Mouse (Mus musculus) erythroid progenitor cell, adult 5-6 weeks (primary cell): ENCODE measurements around the gene Dlg3. TPM values are rescaled to one million over a fixed set of nuclear protein-coding genes. Genes with fewer than 3 reads are reported as not detected.

ENCODE experiments used
- ATAC-seq: replicated peaks from 2 replicates; pipeline ENCODE4 v1.8.0; 2016; ENCODE audit warnings: moderate number of reproducible peaks, mild to moderate bottlenecking, moderate TSS enrichment, inconsistent platforms; ENCODE audit not compliant: poor library complexity, low FRiP score, severe bottlenecking
- total RNA-seq, 2 experiments: library from RNA; stranded (forward) in 1 of 2; stranded (reverse) in 1 of 2; fragments of 150-400 nt in 1 of 2; fragments of 186-747, 209-891 nt in 1 of 2; gene quantifications; 2 replicates each; pipeline versions ENCODE4 v1.2.3 to v1.2.4; 2015 to 2017; ENCODE audit warnings: low replicate concordance in 2 of 2

The Dlg3 gene
- total RNA-seq (2015; ENCODE audit: low replicate concordance) (0.72 TPM in 1 of 2 replicates, not detected in the other), total RNA-seq (2017; ENCODE audit: low replicate concordance) (0.45 and 0.77 TPM in 2 replicates)

DNA sequence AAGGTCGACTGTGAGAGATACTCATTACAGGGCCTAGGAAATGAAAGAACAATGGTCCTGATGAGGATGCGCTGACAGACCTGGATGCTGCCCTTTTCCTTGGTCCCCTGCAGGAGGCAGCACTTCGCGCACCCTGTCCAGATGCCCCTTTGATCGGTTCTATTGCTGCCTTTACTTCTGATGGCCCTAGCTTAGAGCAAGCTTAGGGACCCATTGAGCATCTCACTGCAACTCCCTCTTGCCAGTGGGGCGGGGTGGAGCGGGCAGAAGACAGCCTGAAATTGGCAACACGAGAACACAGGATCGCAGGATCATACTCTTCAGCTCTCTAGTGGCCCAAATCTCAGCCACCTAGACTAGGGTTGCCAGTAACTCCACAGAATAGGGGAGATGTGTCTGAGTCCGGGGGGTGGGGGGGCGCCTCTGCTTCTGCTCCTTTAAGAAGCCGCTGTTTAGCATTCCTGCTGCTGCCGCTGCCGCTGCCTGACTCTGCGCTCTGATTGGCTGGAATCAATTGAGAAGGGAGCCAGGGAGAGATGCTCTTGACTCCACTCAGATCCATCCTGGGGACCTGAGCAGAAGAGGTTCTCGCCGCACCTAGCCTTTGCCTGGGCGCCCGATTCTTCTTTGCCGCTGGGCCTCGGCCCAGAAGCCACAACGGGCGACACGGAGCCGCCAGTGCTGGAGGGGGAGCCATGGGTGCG lies at the start of gene Dlg3:
Gene Dlg3 (plus strand): TSS at position 542 of the 704 bp plus-strand sequence.
- no peak for ATAC-seq

DNA sequence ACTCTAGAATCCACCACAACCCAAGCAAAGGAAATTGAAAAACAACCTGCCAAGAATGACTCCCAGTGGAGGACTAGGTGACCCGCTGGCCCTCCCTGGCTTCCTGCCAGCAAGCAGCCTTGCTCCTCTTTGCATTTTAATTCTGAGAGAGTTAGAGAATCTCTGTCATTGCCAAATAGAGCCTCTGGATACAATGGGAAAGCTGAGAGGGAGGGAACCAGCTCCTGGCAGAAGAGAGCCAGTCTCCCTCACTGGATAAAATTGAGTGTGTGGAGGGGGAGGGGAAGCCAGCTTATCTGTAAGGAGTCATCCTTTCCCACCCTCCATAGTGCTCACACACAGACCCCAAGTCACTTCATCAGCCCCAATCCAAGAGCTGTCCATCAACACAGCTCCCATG lies 38.6 kb upstream of the Dlg3 start:
- ATAC-seq, result no peak

GRCm38 (mm10) chrX:100729665-100730188 lies 37.8 kb upstream of the Dlg3 start, which contains the start of gene Gdpd2:
Gene Gdpd2 (plus strand): TSS chrX:100729873.
- ATAC-seq, result peak; percentile 49; the same call in 1 of the 2 replicates

DNA sequence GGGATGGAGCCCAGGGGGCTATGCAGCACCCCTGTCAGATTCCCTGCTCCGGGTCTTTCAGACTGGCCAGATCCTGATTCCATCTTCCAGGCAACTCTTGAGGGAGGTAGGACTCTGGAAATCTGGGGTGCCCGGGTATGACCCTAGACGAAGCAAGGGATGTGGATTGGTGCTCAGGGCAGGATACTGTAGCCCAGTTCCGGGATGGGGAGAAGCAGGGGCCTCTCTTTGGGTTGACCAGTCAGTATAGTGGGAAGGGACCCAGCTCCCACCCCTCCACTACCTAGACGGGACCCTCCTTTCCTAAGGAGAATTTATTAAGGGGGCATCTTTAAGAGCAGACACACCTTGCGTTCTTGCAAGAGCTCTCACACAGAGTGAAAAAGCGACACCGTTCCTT lies 37.3 kb upstream of the Dlg3 start:
- no peak for ATAC-seq

GRCm38 (mm10) chrX:100734359-100734758 lies 33.2 kb upstream of the Dlg3 start:
- no peak for ATAC-seq

GRCm38 (mm10) chrX:100738918-100739317 lies 28.6 kb upstream of the Dlg3 start:
- ATAC-seq, result no peak

DNA sequence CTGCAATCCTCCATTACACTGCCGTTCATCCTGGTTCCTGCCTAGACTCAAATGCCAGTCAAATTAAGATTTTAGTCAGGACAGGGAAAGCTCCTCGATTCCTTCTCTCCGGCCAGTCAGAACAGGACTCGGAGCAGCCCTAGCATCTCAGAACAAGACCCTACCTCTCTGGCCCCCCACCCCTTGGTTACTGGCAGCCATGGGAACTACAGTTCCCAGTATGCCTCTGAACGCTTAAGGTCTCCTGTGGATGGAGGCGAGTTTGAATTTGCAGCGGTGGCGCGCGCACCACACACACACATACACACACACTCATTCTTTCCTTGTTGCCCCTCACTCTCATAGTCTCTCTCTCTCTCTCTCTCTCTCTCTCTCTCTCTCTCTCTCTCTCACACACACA lies 28.1 kb upstream of the Dlg3 start:
- ATAC-seq, result no peak

GRCm38 (mm10) chrX:100740785-100741184 lies 26.7 kb upstream of the Dlg3 start:
- no peak for ATAC-seq

- ATAC-seq, result no peak
Observed at GRCm38 (mm10) chrX:100741940-100742339, 25.6 kb upstream of the Dlg3 start.

GRCm38 (mm10) chrX:100765855-100766254 lies 1.7 kb upstream of the Dlg3 start:
- ATAC-seq, result no peak

DNA sequence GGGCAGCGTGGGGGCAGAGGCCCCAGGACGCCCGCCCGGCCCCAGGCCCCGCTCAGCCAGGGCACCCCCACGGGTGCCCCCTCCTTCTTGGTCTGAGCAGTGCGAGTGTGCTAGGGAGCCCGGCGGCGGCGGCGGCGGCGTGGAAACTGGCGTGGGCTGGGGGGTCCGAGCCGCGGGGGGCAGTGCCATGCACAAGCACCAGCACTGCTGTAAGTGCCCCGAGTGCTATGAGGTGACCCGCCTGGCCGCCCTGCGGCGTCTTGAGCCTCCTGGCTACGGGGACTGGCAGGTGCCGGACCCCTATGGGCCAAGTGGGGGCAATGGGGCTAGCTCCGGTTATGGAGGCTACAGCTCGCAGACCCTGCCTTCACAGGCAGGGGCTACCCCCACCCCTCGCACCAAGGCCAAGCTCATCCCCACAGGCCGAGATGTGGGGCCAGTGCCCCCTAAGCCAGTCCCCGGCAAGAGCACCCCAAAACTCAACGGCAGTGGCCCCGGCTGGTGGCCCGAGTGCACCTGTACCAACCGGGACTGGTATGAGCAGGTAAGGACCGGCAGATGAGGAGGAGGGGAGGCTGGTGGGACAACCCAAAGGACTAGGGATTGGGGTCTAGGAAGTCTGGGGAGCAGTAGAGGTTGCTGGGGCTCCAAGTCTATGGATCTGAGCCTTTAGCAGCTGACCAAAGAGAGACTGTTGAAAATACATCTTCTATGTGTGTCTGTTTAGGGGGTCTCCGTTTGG lies 534 bp downstream of the Dlg3 start:
- ATAC-seq, result no peak

- no peak for ATAC-seq
Observed at GRCm38 (mm10) chrX:100769281-100769680, 1.8 kb downstream of the Dlg3 start.

DNA sequence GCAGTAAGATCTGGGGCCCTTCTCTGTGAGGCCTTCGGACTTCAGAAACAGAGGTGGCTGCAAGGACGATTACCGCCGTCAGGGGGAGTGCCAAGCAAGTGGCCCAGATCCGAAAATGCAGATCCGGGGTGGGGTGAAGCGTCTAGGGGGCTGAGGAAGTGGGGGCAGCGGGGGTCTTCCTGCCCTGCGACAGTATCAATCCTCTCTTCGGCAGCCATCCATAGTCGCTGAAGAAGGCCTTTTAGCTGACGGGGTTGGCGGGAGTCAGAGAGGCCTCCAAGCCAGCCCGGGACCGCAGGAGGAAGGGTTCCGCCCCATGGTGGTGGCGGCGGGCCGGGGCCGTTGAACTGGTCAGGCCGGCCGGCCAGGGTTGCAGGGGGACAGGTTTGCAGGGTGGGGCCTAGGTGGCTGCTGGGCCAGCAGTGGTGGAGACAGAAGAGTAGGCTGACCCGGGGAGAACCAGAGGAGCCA lies 6.9 kb downstream of the Dlg3 start:
- peak; percentile 69 for ATAC-seq

DNA sequence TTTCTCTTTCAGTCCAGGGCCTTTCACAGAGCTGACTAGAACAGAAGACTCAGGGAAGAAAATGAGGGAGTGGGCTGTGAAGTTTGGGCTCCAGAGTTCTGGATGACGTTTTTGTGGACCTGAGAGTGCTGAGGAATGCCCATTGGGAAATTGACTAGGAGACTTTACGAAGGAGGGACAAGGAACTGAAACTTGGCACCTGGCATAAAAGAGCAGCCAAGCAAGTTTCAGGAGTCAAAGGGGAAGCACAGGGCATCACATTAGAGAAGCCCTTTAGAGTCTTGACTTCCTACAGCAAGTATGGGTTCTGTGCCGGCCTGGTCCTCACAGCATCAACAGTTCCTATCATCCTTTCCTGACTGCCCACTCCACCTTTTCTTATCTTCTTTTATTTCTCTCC lies 7.9 kb downstream of the Dlg3 start:
- ATAC-seq, result no peak

DNA sequence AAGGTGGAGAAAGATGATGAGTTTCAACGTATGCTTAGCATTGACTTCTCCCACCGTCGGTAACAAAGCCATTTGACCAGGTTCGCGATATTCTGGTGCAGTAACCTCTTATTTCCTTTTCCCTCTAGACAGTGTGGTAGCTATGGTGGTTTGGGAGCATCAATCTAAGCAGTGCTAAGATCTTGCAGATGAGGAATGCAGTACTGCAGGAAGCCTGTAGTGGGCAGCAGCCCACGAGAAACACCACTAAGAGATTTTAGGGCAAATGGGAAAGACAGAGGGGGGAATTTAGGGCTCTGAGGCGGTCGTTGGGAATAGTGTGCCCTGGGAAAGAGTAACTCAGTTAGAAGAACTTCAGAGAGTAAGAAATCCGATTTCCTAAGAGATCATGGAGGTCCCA lies 9.0 kb downstream of the Dlg3 start:
- ATAC-seq, result peak; percentile 69

- ATAC-seq, result peak; percentile 84
Observed at GRCm38 (mm10) chrX:100776985-100777654, 9.6 kb downstream of the Dlg3 start.

DNA sequence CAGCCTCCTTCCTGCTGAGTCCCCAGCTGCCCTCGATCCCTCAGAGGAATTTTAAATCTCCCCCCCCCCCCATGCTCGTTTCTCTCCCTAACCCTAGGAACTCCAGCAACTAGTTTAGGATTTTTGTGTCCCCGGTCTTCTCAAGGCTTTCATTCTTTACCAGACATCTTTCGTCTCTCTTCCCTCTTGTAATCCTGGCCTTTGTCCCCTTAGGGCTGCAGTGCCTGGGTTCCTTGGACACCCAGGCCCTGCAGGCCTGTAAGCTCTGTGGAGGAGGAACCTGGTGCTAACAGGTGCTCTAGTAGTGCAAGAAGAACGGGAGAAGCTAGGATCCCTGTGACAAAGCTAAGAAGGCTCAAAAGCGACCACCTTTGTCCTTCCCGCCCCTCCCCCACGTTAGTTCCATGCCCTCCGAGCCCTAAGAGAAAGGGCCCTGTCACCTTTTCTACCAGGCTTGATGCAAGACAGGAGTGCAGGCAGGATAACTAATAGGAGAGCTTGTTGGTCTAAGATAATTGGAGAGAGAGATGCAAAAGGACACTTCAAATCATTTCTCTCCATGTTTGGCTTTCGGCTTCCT lies 10.2 kb downstream of the Dlg3 start:
- no peak for ATAC-seq

DNA sequence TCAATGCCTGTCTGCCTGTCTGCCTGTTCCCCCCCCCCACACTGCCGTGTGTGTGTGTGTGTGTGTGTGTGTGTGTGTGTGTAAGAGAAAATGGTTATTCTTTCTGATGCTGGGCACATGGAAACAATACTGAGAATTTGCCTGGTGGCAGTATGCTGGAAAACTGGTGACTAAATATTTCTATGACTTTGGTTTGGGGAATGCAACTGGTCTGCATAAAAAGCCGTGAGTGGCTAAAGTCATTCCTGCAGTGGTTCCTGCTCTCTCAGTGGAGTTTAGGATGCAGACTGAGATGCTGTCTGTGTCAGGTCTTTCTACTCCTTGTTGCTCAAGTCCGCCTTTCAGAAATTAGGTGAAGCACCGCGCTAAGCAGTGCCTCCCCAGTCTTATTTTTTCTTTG lies 10.9 kb downstream of the Dlg3 start:
- ATAC-seq, result no peak

DNA sequence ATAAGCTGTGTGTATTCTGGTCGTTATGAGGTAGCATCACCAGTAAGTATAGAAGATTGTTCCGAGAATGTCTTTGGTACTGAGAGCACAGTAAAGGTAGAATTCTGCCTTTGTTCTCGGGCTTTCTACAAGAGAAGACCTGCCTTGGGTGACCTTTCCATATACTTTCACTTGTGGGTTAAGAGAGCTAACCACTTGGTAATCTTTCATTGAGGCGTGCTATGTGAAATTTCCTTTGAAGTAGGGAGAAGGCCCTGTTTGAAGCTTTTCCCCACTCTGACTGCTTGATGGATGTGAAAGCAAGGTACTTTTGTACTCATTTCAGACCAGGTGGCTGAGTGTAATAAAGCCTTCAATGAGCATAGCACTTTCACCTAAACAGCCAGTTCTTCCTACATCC lies 21.8 kb downstream of the Dlg3 start:
- no peak for ATAC-seq
